10 mouse cellular contexts compared by ENCODE assay signal in genomic region chr3:145647416-145647815, GRCm38 (mm10). TPM values are rescaled to one million over a fixed set of nuclear protein-coding genes. Genes with fewer than 3 reads are reported as not detected.
A peak's percentile ranks its signal among the peaks of the same experiment; 100 is the strongest.
DNase-seq lines count a peak whose midpoint lies in the region; ATAC-seq and TF ChIP-seq lines count a peak whose summit lies in the region.
"Had no signal": no experiment of that assay in that cellular context is flagged by ENCODE, and none has a peak within 500 bp of the region (broad histone marks: within the 10 kb centered on the region; RNA-seq: fewer than 3 reads in every experiment).

No protein-coding gene starts in this region.

- H3K9ac ChIP-seq in heart, embryonic 15.5 days, result no peak overlapping the region
- no peak overlapping the region for H3K9ac ChIP-seq in heart, adult 2 months (ENCODE audit: low read depth, low read length)
- no peak overlapping the region for H3K9ac ChIP-seq in midbrain, embryonic 12.5 days (replicated peaks)
- no peak overlapping the region for H3K9ac ChIP-seq in midbrain, embryonic 16.5 days (ENCODE audit: low read depth, low read length)
- H3K9ac ChIP-seq in heart, postnatal 0 days (replicated peaks; ENCODE audit: low read depth, low read length), result no peak overlapping the region
- H3K9ac ChIP-seq in stomach, postnatal 0 days (ENCODE audit: low read length), result no peak overlapping the region

- peak overlapping the region; percentile 86 for H3K4me2 ChIP-seq in heart, embryonic 15.5 days
- peak overlapping the region; percentile 16 for H3K4me2 ChIP-seq in midbrain, embryonic 12.5 days (replicated peaks)
- H3K4me2 ChIP-seq in midbrain, embryonic 16.5 days (ENCODE audit: low read length), result no peak overlapping the region
- H3K4me2 ChIP-seq in heart, postnatal 0 days (ENCODE audit: low read depth, low read length), result peak overlapping the region; percentile 84
- peak overlapping the region; percentile 33; the same call in 1 of the 2 replicates for H3K4me2 ChIP-seq in stomach, postnatal 0 days (replicated peaks; ENCODE audit: low read depth)

- peaks cover 5% of the 10 kb centered on the region; the same call in 1 of the 2 replicates for H3K36me3 ChIP-seq in heart, embryonic 15.5 days
- H3K36me3 ChIP-seq in heart, adult 2 months (ENCODE audit: control insufficient read depth, insufficient read depth, low read length), result peaks cover 10% of the 10 kb centered on the region
- H3K36me3 ChIP-seq in midbrain, embryonic 12.5 days, result no peaks in the 10 kb centered on the region
- H3K36me3 ChIP-seq in midbrain, embryonic 16.5 days (ENCODE audit: control insufficient read depth, insufficient read depth, low read length), result no peaks in the 10 kb centered on the region
- peaks cover 17% of the 10 kb centered on the region for H3K36me3 ChIP-seq in heart, postnatal 0 days (replicated peaks; ENCODE audit: control insufficient read depth, insufficient read depth, low read length)
- peaks cover 6% of the 10 kb centered on the region for H3K36me3 ChIP-seq in stomach, postnatal 0 days (ENCODE audit: control insufficient read depth, insufficient read depth, low read length)

- 90% methylated on average over 18 of the region's 18 CpGs for WGBS in heart, embryonic 15.5 days
- 87% methylated on average over 18 of the region's 18 CpGs for WGBS in heart, adult 2 months
- 80% methylated on average over 18 of the region's 18 CpGs for WGBS in midbrain, embryonic 12.5 days
- 75% methylated on average over 18 of the region's 18 CpGs for WGBS in midbrain, embryonic 16.5 days
- WGBS in heart, postnatal 0 days, result 84% methylated on average over 18 of the region's 18 CpGs
- 96% methylated on average over 18 of the region's 18 CpGs for WGBS in stomach, postnatal 0 days

- no peaks in the 10 kb centered on the region for H3K79me2 ChIP-seq in heart, adult 2 months (replicated peaks; ENCODE audit: control insufficient read depth, insufficient read depth, low read length)

- no peaks in the 10 kb centered on the region for H3K27me3 ChIP-seq in heart, embryonic 15.5 days
- H3K27me3 ChIP-seq in heart, adult 2 months (ENCODE audit: control insufficient read depth, insufficient read depth, low read length), result no peaks in the 10 kb centered on the region
- H3K27me3 ChIP-seq in midbrain, embryonic 12.5 days, result peaks cover 53% of the 10 kb centered on the region
- H3K27me3 ChIP-seq in midbrain, embryonic 16.5 days (ENCODE audit: control insufficient read depth, insufficient read depth, low read depth, low read length), result peaks cover 13% of the 10 kb centered on the region
- H3K27me3 ChIP-seq in heart, postnatal 0 days (ENCODE audit: control insufficient read depth, insufficient read depth, low read length), result no peaks in the 10 kb centered on the region
- H3K27me3 ChIP-seq in stomach, postnatal 0 days (ENCODE audit: control insufficient read depth, insufficient read depth, low read length), result no peaks in the 10 kb centered on the region

- peak overlapping the region; percentile 78 for H3K4me3 ChIP-seq in heart, embryonic 15.5 days
- no peak overlapping the region for H3K4me3 ChIP-seq in heart, adult 2 months
- no peak overlapping the region for H3K4me3 ChIP-seq in midbrain, embryonic 12.5 days
- H3K4me3 ChIP-seq in midbrain, embryonic 16.5 days (ENCODE audit: low read depth, low read length), result no peak overlapping the region
- peak overlapping the region; percentile 70; the same call in 1 of the 2 replicates for H3K4me3 ChIP-seq in heart, postnatal 0 days (ENCODE audit: low read depth, low read length)
- H3K4me3 ChIP-seq in stomach, postnatal 0 days (ENCODE audit: low read depth, low read length), result 0 out of 2 replicates have a peak overlapping the region, but pooled peaks have one; percentile 76

- H3K4me1 ChIP-seq in heart, embryonic 15.5 days (replicated peaks), result peaks cover 48% of the 10 kb centered on the region
- peaks cover 11% of the 10 kb centered on the region for H3K4me1 ChIP-seq in heart, adult 2 months (ENCODE audit: control insufficient read depth, insufficient read depth, low read length)
- peaks cover 67% of the 10 kb centered on the region for H3K4me1 ChIP-seq in midbrain, embryonic 12.5 days
- H3K4me1 ChIP-seq in midbrain, embryonic 16.5 days (ENCODE audit: control insufficient read depth, insufficient read depth, low read length), result peaks cover 36% of the 10 kb centered on the region
- H3K4me1 ChIP-seq in heart, postnatal 0 days (ENCODE audit: control insufficient read depth, insufficient read depth), result peaks cover 18% of the 10 kb centered on the region
- H3K4me1 ChIP-seq in stomach, postnatal 0 days (replicated peaks; ENCODE audit: control insufficient read depth, insufficient read depth), result peaks cover 2% of the 10 kb centered on the region; the same call in 1 of the 2 replicates

- ATAC-seq in heart, embryonic 15.5 days (replicated peaks; ENCODE audit: insufficient number of reproducible peaks, insufficient read depth, low FRiP score, low read depth), result no peak
- no peak for ATAC-seq in midbrain, embryonic 12.5 days (ENCODE audit: low FRiP score, low read depth)
- ATAC-seq in midbrain, embryonic 16.5 days, result no peak
- ATAC-seq in heart, postnatal 0 days (ENCODE audit: insufficient read depth, low read depth), result no peak
- no peak for ATAC-seq in stomach, postnatal 0 days (ENCODE audit: low FRiP score, low TSS enrichment)

- DNase-seq in heart, adult 2 months, result no peak
- DNase-seq in heart, postnatal 0 days (ENCODE audit: low spot score), result no peak
- DNase-seq in stomach, postnatal 0 days (ENCODE audit: low spot score), result peak; percentile 12
- DNase-seq in left cerebral cortex, postnatal 36 days (ENCODE audit: low spot score in 2 of 2), result no peak
- DNase-seq in cerebellum, adult 11-12 months, result no peak
- DNase-seq: adrenal gland, adult 8-10 months; cerebellum, postnatal 36 days had no signal

- intact Hi-C loops in heart, adult 2 months (cut with DNase I), result loop anchor here (5.0 kb wide), 3 partner anchors 240 to 275 kb away; partner anchors contain the start of gene Bcl10
- intact Hi-C loops in left cerebral cortex, postnatal 36 days (cut with DNase I), result loop anchor here (10.0 kb wide), 1 partner anchor 257 kb away; no protein-coding TSS in a partner anchor

- no peak overlapping the region for H3K27ac ChIP-seq in heart, embryonic 15.5 days
- H3K27ac ChIP-seq in heart, adult 2 months, result no peak overlapping the region; the same call in 1 of the 2 replicates
- H3K27ac ChIP-seq in midbrain, embryonic 12.5 days (replicated peaks), result no peak overlapping the region
- H3K27ac ChIP-seq in midbrain, embryonic 16.5 days (ENCODE audit: low read length), result no peak overlapping the region
- H3K27ac ChIP-seq in heart, postnatal 0 days (ENCODE audit: low read depth), result no peak overlapping the region
- H3K27ac ChIP-seq in stomach, postnatal 0 days (replicated peaks), result no peak overlapping the region

- TF ChIP-seq EP300 in heart, adult 2 months (IDR thresholded peaks at IDR 0.05; ENCODE audit: insufficient read depth, low read depth, low read length), result no peak
- no peak for TF ChIP-seq EP300 in heart, postnatal 0 days (IDR thresholded peaks at IDR 0.05; ENCODE audit: low read depth)
- TF ChIP-seq EP300 in stomach, postnatal 0 days (optimal IDR thresholded peaks at IDR 0.05), result no peak

- TF ChIP-seq POLR2A in heart, adult 2 months (IDR thresholded peaks at IDR 0.05; ENCODE audit: insufficient read depth, low read depth, low read length), result no peak; the same call in 1 of the 2 replicates

- TF ChIP-seq CTCF in heart, adult 2 months (IDR thresholded peaks at IDR 0.05), result no peak
- no peak for TF ChIP-seq CTCF in heart, postnatal 0 days (IDR thresholded peaks at IDR 0.05; ENCODE audit: low read depth)
- TF ChIP-seq CTCF in stomach, postnatal 0 days (IDR thresholded peaks at IDR 0.05; ENCODE audit: low read depth), result no peak

- H3K9me3 ChIP-seq in heart, embryonic 15.5 days (replicated peaks), result no peaks in the 10 kb centered on the region
- no peaks in the 10 kb centered on the region for H3K9me3 ChIP-seq in midbrain, embryonic 12.5 days
- no peaks in the 10 kb centered on the region for H3K9me3 ChIP-seq in midbrain, embryonic 16.5 days (replicated peaks; ENCODE audit: control insufficient read depth, low read length, poor library complexity, severe bottlenecking)
- H3K9me3 ChIP-seq in heart, postnatal 0 days (replicated peaks; ENCODE audit: control insufficient read depth, low read length), result no peaks in the 10 kb centered on the region
- no peaks in the 10 kb centered on the region for H3K9me3 ChIP-seq in stomach, postnatal 0 days (ENCODE audit: control insufficient read depth, low read length)

RNA-seq across cellular contexts. Expression of gene Ccn1, which starts 2.4 kb away (rescaled TPM):
- 60.4 and 61.4 TPM in 2 replicates for polyA plus RNA-seq in heart, embryonic 15.5 days (2015; fragmentation: Nextera tagmentation; extraction: Ambion mirVana)
- 10 to 100 TPM; 49.9 to 72.1 TPM for total RNA-seq in heart, adult 2 months (2021)
- 39.7 and 45.0 TPM in 2 replicates for polyA plus RNA-seq in heart, adult 2 months (2012; rRNA removed)
- polyA plus RNA-seq in midbrain, embryonic 12.5 days (2016; fragmentation: Nextera tagmentation; extraction: Ambion mirVana), result 22.5 and 29.2 TPM in 2 replicates
- polyA plus RNA-seq in midbrain, embryonic 16.5 days (2015; fragmentation: Nextera tagmentation; extraction: Ambion mirVana), result 7.2 and 7.9 TPM in 2 replicates
- total RNA-seq in heart, postnatal 0 days (2014; rRNA removed; ENCODE audit: low replicate concordance), result 91.1 and 92.3 TPM in 2 replicates
- 31.3 and 34.0 TPM in 2 replicates for polyA plus RNA-seq in heart, postnatal 0 days (2015; fragmentation: Nextera tagmentation; extraction: Ambion mirVana)
- 78.5 and 84.9 TPM in 2 replicates for polyA plus RNA-seq in stomach, postnatal 0 days (2015; fragmentation: Nextera tagmentation; extraction: Ambion mirVana)
- total RNA-seq in left cerebral cortex, postnatal 36 days (2021), result 10 to 100 TPM in 1 of 2 experiments, 1 to 10 TPM in 1; 3.1 to 19.7 TPM

Comparison
In these comparisons a context has a peak if more than half of its experiments do, and no peak if none do; other contexts are left out.
1. H3K4me3 ChIP-seq: peak in heart, embryonic 15.5 days (single experiment), heart, postnatal 0 days (single experiment) and stomach, postnatal 0 days (single experiment); none in heart, adult 2 months (single experiment), midbrain, embryonic 12.5 days (single experiment) and midbrain, embryonic 16.5 days (single experiment).